Mouse (Mus musculus) kidney, adult 9 months (tissue): ENCODE data around the gene Pih1h3b.
A peak's percentile ranks its signal among the peaks of the same experiment; 100 is the strongest.

Source experiments
- DNase-seq: peaks from one replicate; pipeline ENCODE4 v3.0.0; 2022

Gene Pih1h3b

DNA sequence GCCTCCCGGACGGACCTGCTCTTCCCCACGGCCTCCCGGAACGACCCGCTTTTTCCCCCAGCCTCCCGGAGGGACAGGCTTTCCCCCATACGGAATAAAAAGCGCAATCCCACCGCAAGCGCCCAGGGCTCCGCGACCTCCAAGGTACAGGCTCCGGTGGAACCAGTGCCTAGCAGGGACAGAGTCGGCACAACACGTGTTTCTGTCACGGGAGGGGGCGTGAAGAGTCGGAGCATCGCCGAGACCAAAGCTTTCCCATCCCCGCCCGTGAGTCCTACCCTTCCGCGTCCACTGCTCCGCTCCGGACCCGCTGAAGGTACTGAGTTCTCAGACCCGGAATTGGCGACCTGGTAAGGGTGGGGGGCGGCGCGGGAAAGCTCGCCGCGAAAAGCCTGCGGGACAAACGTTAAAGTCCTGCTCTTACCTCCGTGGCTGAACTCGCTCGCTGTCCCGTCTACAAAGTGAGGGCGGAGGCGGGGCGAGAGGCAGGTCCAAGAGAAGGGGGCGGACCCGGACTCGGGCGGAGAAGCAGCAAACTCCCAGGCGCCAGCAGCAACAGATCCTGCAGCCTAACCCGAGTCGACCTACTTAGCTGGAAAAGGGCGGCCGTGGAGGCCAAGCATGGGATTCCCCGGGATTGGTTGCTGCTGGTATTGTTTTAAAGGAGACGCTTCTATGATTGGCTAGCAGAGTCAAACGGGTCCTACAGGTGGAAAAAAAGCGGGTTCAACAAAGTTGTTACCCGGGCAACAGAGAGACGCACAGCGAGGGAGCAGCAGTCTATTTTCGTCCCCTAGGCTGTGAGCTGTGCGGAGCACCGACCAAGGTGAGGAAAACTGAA is at the start of gene Pih1h3b, which contains the start of gene Nup62cl:
Pih1h3b (plus strand) TSS at position 745 of the 841 bp plus-strand sequence.
Nup62cl (minus strand) TSS at position 578 of the 841 bp plus-strand sequence.
- peak; percentile 67 for DNase-seq

DNA sequence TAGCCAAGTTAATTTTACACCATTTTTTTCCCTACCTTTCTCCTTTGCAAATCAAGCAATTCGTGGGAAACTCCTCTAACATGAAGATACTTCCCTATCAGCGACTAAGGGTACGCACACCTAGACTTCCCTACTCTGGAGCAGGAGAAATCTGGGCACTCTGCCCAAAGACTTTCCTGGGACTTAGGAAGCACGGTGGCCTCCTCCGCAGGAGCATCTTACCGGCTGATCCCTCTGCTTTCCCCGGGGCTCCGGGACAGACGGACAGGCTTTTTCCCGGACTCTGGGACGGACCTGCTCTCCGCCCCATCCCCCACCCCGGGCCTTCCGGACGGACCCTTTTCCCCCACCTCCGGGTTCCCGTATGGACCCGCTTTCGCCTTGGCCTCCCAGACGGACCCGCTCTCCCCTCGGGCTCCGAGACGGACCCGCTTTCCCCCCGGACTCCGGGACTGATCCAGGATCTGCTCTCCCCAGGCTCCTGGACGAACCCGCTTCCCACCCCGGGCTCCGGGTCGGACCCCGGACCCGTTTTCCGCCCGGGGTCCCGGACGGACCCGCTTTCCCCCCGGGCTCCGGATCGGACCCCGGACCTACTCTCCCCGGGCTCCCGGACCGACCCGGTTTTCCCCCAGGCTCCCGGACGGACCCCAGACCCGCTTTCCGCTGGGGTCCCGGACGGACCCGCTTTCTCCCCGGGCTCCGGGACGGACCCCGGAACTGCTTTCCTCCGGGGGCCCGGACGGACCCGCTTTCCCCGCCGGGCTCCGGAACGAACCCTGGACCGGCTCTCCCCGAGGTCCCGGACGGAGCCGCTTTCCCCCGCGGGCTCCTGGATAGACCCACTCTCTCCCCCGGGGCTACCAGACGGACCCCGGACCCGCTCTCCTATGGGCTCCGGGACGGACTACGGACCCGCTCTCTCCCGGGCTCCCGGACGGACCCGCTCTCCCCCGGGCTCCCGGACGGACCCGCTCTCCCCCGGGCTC is 1.5 kb upstream of the Pih1h3b start:
- peak; percentile 1 for DNase-seq

DNA sequence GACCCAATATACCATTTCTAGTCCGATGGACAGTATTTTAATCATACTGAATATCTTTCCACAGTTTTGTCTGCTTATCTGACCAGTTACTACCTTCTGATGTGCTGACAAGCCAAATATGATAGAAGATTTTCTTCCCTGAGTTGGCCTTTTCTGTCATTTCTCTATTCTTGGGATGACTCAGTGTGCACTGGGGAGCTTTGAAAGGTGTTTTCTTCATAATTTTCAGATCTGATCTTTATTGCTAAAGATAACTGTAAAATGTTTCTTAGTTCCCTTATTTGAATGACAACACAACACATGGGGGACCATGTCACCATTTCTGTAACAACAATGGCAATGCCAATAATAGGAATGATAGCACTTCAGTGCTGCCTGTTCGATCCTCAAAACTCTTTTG is 19.9 kb downstream of the Pih1h3b start:
- DNase-seq: no peak

DNA sequence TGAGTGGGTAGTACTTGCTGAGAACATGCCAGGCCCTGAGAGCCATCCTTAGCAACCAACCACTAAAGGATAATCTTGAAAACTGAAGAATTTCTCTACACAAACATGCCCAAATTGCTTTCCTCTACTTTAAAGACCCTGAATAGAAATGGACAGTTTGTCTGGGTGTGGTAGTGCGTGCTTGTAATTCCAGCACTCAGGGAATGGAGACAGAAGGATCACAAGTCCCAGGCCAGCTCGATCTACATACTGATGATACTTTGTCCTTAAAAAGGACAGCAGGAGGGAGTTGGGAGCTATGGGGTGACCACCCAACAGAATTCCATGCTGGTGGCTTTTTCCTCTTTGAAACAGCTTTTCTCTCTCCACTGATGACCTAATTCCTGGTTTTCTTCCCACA is 31.4 kb downstream of the Pih1h3b start:
- DNase-seq: no peak
